Comparison of ENCODE assay signal across 13 mouse cellular contexts in the genomic region with DNA sequence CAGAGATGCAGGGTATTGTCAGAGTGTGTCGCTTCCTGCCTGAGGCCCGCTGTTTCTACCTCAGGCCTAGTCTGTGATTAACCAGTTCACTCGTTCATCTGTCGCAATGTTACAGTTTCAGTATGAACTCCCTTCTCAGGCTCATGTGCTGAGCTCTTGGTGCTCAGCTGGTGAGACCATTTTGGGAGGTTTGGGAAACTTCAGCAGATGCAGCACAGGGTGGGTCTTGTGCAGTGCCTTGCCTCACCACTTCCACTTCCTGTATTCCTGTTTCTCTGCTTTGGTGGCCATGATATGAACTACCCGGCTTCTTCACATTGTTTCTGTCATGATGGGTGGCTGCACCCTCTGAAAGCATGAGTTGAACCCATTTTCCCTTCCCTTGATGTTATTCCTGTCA.
"Had no signal": no experiment of that assay in that cellular context is flagged by ENCODE, and none has a peak within 500 bp of the region (broad histone marks: within the 10 kb centered on the region; RNA-seq: fewer than 3 reads in every experiment).

No protein-coding gene starts in this region.

- DNase-seq: kidney, adult 2 months; kidney, postnatal 14 days; layer of hippocampus, adult 9-11 months; layer of hippocampus, postnatal 36 days; liver; liver, embryonic 13.5 days; liver, postnatal 0 days; lung, postnatal 14 days; right cerebral cortex, adult 18-20 months; thymus, adult 18-20 months; thymus, postnatal 36 days had no signal

- ATAC-seq: intestine, embryonic 15.5 days; liver, postnatal 0 days; midbrain, embryonic 13.5 days had no signal
